Mouse (Mus musculus) heart, postnatal 0 days (tissue): ENCODE data around the gene Taf12. TPM values are rescaled to one million over a fixed set of nuclear protein-coding genes. Genes with fewer than 3 reads are reported as not detected.

Source experiments
- ATAC-seq: fragments of 200-750 bp; cut with Nextera tagmentation; 2 replicates; pipeline ENCODE4 v1.8.0; 2017; ENCODE audit warnings: low read depth, moderate number of reproducible peaks, moderate library complexity; ENCODE audit not compliant: insufficient read depth
- DNase-seq: peaks from one replicate; pipeline ENCODE4 v3.0.0-alpha.2; 2016; ENCODE audit warnings: low spot score
- H3K27ac ChIP-seq: fragments of 300-500 bp; sonication (generic); 2 replicates; pipeline ENCODE4 v1.5.1; 2014; ENCODE audit warnings: low read depth, mild to moderate bottlenecking
- H3K27me3 ChIP-seq: fragments of 300-500 bp; sonication (generic); 2 replicates; pipeline ENCODE4 v1.6.1; 2014; ENCODE audit warnings: low read length, mixed read lengths; ENCODE audit not compliant: control insufficient read depth, insufficient read depth
- H3K36me3 ChIP-seq: fragments of 300-500 bp; sonication (generic); replicated peaks from 2 replicates; pipeline ENCODE4 v1.6.1; 2014; ENCODE audit warnings: low read length, mixed read lengths; ENCODE audit not compliant: control insufficient read depth, insufficient read depth
- H3K4me1 ChIP-seq: fragments of 300-500 bp; sonication (generic); 2 replicates; pipeline ENCODE4 v1.6.1; 2014; ENCODE audit warnings: antibody characterized with exemption; ENCODE audit not compliant: control insufficient read depth, insufficient read depth
- H3K4me2 ChIP-seq: fragments of 300-500 bp; sonication (generic); 2 replicates; pipeline ENCODE4 v1.6.1; 2014; ENCODE audit warnings: low read depth, mild to moderate bottlenecking, low read length, moderate library complexity
- H3K4me3 ChIP-seq: fragments of 300-500 bp; sonication (generic); 2 replicates; pipeline ENCODE4 v1.5.1; 2014; ENCODE audit warnings: low read depth, low read length
- H3K9ac ChIP-seq: fragments of 300-500 bp; sonication (generic); replicated peaks from 2 replicates; pipeline ENCODE4 v1.6.1; 2014; ENCODE audit warnings: low read depth, low read length, mixed read lengths
- H3K9me3 ChIP-seq: fragments of 300-500 bp; sonication (generic); replicated peaks from 2 replicates; pipeline ENCODE4 v1.6.1; 2016; ENCODE audit warnings: low read length; ENCODE audit not compliant: control insufficient read depth
- CTCF ChIP-seq: IDR thresholded peaks from 2 replicates; pipeline ENCODE4 v1.5.1; 2016; ENCODE audit warnings: antibody characterized with exemption, control low read depth, low read depth
- EP300 ChIP-seq: IDR thresholded peaks from 2 replicates; pipeline ENCODE4 v1.6.1; 2016; ENCODE audit warnings: antibody characterized with exemption, low read depth
- WGBS: fragments of 180-500 bp; shearing (Covaris S2); extraction: QIAGEN DNeasy Blood & Tissue Kit; methylation state at CpG from one replicate; pipeline ENCODE4 v1.1.7; 2014; 5-methylcytosine and 5-hydroxymethylcytosine counted together
- polyA plus RNA-seq: library from polyadenylated mRNA; unstranded; fragments of >200 nt; fragmentation: Nextera tagmentation; extraction: Ambion mirVana; gene quantifications from 2 replicates; pipeline ENCODE4 v1.2.1, GENCODE M21; 2015
- total RNA-seq: library from RNA; depleted of rRNA; stranded (reverse); fragments of >200 nt; gene quantifications from 2 replicates; pipeline ENCODE4 v1.2.3, GENCODE M21; 2014; ENCODE audit warnings: low replicate concordance

Gene Taf12
- total and polyA plus RNA-seq, 2 experiments from 2014 or later = 8.4 to 30.5 TPM

DNA sequence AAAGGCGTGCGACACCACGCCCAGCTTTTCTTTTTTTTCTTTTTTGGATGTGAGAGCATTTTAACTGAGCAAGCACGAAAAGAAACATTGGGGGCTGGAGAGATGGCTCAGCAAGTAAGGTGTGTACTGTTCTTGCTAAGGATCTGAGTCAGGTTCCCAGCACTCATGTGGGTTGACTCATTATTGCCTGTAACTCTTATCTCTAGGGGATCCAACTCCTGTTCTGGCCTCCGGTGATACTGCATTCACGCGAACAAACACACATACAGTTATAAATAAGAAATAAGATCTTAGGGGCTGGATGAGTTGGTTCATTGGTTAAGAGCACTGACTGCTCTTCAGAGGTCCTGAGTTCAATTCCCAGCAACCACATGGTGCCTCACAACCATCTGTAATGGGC is 10.9 kb upstream of the Taf12 start:
- no peak overlapping the region for H3K9ac ChIP-seq
- TF ChIP-seq EP300 = no peak
- no peak for TF ChIP-seq CTCF
- peaks cover 9% of the 10 kb centered on the region for H3K4me1 ChIP-seq
- no peak for ATAC-seq
- 92% methylated on average over 7 of the region's 7 CpGs for WGBS
- H3K27ac ChIP-seq = no peak overlapping the region
- no peak for DNase-seq
- H3K36me3 ChIP-seq = no peaks in the 10 kb centered on the region
- H3K4me2 ChIP-seq = no peak overlapping the region
- no peaks in the 10 kb centered on the region for H3K9me3 ChIP-seq
- H3K27me3 ChIP-seq = no peaks in the 10 kb centered on the region
- H3K4me3 ChIP-seq = no peak overlapping the region

DNA sequence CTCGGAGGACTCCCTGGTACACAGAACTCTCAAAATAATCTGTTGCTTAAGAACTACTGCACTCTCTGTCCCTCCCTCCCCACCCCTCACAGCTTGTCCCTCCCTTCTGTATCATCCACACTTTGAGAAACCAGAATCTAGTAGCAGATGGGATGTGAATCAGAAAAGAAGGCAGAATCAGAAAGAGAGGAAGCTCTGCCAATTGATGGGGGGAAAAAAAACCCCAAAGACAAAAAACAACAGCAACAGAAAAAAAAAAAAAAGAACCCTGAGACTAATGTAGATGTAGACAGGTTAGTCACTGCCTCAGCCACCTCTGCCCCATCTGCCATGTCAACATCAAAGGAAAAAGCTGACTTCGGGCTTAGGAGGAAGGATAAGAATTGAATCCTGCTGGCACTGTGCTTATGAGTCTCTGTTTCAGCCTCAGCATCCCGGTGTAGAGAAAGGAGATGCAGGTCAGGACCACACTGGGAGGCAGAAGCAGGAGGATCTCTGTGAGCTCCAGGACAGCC is 7.3 kb upstream of the Taf12 start:
- H3K4me3 ChIP-seq = no peak overlapping the region
- no peaks in the 10 kb centered on the region for H3K36me3 ChIP-seq
- no peaks in the 10 kb centered on the region for H3K9me3 ChIP-seq
- no peak for TF ChIP-seq EP300
- no peak for TF ChIP-seq CTCF
- ATAC-seq = no peak
- 69% methylated on average over 3 of the region's 3 CpGs for WGBS
- no peak for DNase-seq
- no peak overlapping the region for H3K27ac ChIP-seq
- no peaks in the 10 kb centered on the region for H3K4me1 ChIP-seq
- H3K27me3 ChIP-seq = no peaks in the 10 kb centered on the region
- H3K9ac ChIP-seq = no peak overlapping the region
- H3K4me2 ChIP-seq = no peak overlapping the region

DNA sequence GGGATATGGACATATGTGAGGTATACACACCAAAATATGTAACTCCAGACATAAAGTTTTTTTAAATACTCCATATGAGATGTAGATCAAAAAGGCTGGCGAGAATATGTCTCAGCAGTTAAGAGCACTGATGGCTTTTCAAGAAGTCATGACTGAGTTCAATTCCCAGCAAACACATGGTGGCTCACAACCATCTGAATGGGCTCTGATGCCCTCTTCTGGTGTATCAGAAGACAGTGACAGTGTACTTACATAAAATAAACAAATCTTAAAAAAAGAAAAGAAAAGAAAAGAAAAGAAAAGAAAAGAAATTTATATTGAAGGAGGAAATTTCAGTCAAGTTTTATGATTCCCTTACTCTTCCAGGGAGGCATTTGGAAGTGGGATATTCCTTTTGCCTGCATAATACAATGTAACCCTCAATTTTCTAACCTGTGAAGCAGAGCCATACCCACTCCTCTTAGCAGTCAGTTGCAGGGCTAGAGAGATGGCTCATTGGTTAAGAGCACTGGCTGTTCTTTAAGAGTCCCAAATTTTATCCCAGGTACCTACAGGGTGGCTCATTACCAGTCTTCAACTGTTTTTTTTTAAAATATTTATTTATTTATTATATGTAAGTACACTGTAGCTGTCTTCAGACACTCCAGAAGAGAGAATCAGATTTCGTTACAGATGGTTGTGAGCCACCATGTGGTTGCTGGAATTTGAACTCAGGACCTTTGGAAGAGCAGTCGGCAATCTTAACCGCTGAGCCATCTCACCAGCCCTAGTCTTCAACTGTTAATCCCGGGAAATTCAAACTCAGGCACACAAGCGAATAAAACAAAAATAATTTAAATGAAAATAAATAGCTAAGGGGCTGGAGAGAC is 5.1 kb upstream of the Taf12 start:
- Histone ChIP-seq H3K27ac (peak overlapping the region; percentile 97), H3K4me2 (no peak overlapping the region)
- no peak for ATAC-seq

GRCm38 (mm10) chr4:132269740-132270560 is 4.2 kb upstream of the Taf12 start:
- whole genome bisulfite sequencing = under 1% methylated on average over 35 of the region's 35 CpGs
- H3K9ac ChIP-seq = peak overlapping the region; percentile 67
- H3K36me3 ChIP-seq = no peaks in the 10 kb centered on the region
- H3K27ac ChIP-seq = peak overlapping the region; percentile 97
- TF ChIP-seq EP300 (peak; percentile 93), CTCF (peak; percentile 65)
- DNase-seq (peak; percentile 95), ATAC-seq (peak; percentile 70)
- H3K9me3 ChIP-seq = no peaks in the 10 kb centered on the region
- H3K4me3 ChIP-seq = peak overlapping the region; percentile 33
- H3K4me1 ChIP-seq = peaks cover 5% of the 10 kb centered on the region; the same call in 1 of the 2 replicates
- no peaks in the 10 kb centered on the region for H3K27me3 ChIP-seq
- H3K4me2 ChIP-seq = peak overlapping the region; percentile 63

More for the DNA sequence above, 5.1 kb upstream of the Taf12 start:
- Histone ChIP-seq H3K4me3 (no peak overlapping the region), H3K27me3 (no peaks in the 10 kb centered on the region), H3K4me1 (0 out of 2 replicates have a peak, but pooled peaks cover 4% of the 10 kb centered on the region), H3K36me3 (no peaks in the 10 kb centered on the region), H3K9me3 (no peaks in the 10 kb centered on the region), H3K9ac (no peak overlapping the region)
- WGBS = 15% methylated on average over 6 of the region's 6 CpGs
- no peak for DNase-seq
- TF ChIP-seq CTCF (peak; percentile 47), EP300 (no peak)

DNA sequence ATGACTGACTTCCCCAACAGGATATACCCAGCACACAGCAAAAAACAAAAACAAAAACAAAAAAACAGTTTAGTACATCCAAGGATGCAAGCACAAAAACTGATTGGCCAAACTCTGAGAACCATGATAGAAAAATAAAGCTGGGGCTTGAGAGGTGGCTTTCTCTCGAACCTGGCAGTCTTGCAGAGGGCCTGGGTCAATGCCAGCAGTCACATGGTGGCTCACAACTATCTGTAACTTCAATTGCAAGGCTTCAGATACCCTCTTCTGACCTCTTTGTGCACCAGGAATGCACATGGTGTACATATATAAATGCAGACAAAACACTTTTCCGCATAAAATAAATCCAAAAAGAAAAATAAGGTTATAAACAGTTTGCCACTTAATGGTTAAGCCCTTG is 1.0 kb upstream of the Taf12 start:
- 38% methylated on average over 2 of the region's 2 CpGs for WGBS
- ATAC-seq (no peak), DNase-seq (no peak)
- no peaks in the 10 kb centered on the region for H3K27me3 ChIP-seq
- TF ChIP-seq EP300 (no peak), CTCF (no peak)
- H3K36me3 ChIP-seq = no peaks in the 10 kb centered on the region
- H3K9me3 ChIP-seq = no peaks in the 10 kb centered on the region
- H3K4me2 ChIP-seq = peak overlapping the region; percentile 83; the same call in 1 of the 2 replicates
- no peak overlapping the region for H3K9ac ChIP-seq
- H3K4me3 ChIP-seq = no peak overlapping the region
- H3K4me1 ChIP-seq = peaks cover 10% of the 10 kb centered on the region
- H3K27ac ChIP-seq = no peak overlapping the region
